Mouse (Mus musculus) E14TG2a.4 (cell line): ENCODE results near the gene Ddx31.

ENCODE experiments used
- H3K27me3 ChIP-seq: 2 replicates; pipeline ENCODE4 v1.6.1; 2014; ENCODE audit warnings: low read length, control low read depth; ENCODE audit not compliant: insufficient read depth
- H3K36me3 ChIP-seq: 2 replicates; pipeline ENCODE4 v1.6.1; 2014; ENCODE audit warnings: low read length, control low read depth; ENCODE audit not compliant: insufficient read depth
- H3K4me1 ChIP-seq: replicated peaks from 2 replicates; pipeline ENCODE4 v1.6.1; 2014; ENCODE audit warnings: low read depth, low read length, control low read depth
- H3K4me3 ChIP-seq: replicated peaks from 2 replicates; pipeline ENCODE4 v1.5.1; 2014; ENCODE audit warnings: mild to moderate bottlenecking, low read length
- H3K9me3 ChIP-seq: 2 replicates; pipeline ENCODE4 v1.6.1; 2014; ENCODE audit warnings: low read length, control low read depth
- CTCF ChIP-seq: conservative IDR thresholded peaks from 2 replicates; pipeline ENCODE4 v1.5.1; 2014; ENCODE audit warnings: low read length
- NANOG ChIP-seq: IDR thresholded peaks from 2 replicates; pipeline ENCODE4 v1.6.1; 2014; ENCODE audit warnings: borderline replicate concordance, low read length, mixed read lengths
- POU5F1 ChIP-seq: IDR thresholded peaks from 2 replicates; pipeline ENCODE4 v1.6.1; 2014; ENCODE audit warnings: low read length, borderline replicate concordance

Gene Ddx31

DNA sequence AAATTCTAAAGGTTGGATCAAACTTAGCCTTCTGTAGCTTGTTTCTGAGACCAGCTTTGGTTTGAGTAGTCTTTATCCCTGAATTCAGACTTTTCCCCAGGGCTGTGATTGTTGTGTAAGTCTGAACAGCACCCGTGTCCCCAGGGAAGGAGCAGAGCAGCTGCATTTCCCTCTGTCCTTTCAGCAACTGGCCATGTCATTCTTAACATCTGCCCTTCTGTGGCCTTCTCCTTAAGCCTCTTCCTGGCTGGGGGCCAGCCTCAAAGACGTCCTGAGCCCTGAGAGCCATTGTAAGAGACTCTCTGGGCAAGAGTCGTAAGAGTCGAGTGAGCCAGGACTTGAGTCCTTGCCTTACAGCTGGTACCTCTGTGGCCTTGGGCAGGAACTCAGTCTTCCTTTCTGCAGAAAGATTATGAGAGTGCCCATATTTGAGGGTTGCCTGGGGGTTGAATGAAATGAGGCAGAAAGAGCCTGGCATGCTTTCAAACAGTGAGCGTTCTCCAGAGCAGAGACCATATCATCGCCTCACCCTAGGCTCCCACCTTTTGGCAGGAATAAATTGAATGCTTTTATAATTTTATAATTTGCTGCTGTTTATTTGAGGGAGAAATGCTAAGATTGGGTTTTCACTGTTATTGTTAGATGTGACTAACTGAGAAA lies 42.8 kb downstream of the Ddx31 start:
- no peaks in the 10 kb centered on the region for H3K27me3 ChIP-seq
- TF ChIP-seq NANOG = no peak
- TF ChIP-seq POU5F1 = no peak
- no peak for TF ChIP-seq CTCF
- H3K4me3 ChIP-seq = no peak overlapping the region
- no peaks in the 10 kb centered on the region for H3K9me3 ChIP-seq
- peaks cover 91% of the 10 kb centered on the region for H3K36me3 ChIP-seq
- no peaks in the 10 kb centered on the region for H3K4me1 ChIP-seq

GRCm38 (mm10) chr2:28884914-28885313 lies 44.7 kb downstream of the Ddx31 start:
- Histone ChIP-seq H3K4me1 (no peaks in the 10 kb centered on the region), H3K9me3 (no peaks in the 10 kb centered on the region), H3K27me3 (no peaks in the 10 kb centered on the region), H3K36me3 (peaks cover 94% of the 10 kb centered on the region), H3K4me3 (no peak overlapping the region)
- TF ChIP-seq POU5F1 (no peak), CTCF (no peak), NANOG (no peak)

DNA sequence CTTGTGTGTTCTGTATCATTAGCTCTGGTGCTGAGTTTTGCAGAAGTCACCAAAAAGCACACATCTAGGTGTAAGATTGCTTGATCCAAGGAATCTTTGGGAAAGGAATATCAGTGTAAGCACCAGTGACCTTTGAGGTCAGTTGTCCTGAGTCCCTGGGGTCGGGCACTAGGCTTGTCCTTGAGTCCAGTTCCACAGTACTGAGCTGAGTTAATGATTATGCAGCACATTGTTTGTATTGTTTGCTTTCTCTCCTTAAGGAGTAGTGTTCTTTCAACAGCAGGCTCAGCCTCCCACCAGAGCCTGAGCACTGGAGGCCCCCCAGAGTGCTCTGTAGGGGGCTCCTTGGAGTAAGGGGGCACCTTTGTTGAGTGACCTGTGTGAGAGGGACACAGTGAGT lies 52.6 kb downstream of the Ddx31 start:
- TF ChIP-seq CTCF = no peak
- TF ChIP-seq POU5F1 = no peak
- TF ChIP-seq NANOG = no peak
- Histone ChIP-seq H3K4me3 (no peak overlapping the region), H3K9me3 (no peaks in the 10 kb centered on the region), H3K4me1 (no peaks in the 10 kb centered on the region), H3K36me3 (peaks cover 99% of the 10 kb centered on the region), H3K27me3 (no peaks in the 10 kb centered on the region)

- peaks cover 99% of the 10 kb centered on the region for H3K36me3 ChIP-seq
- H3K4me3 ChIP-seq = no peak overlapping the region
- TF ChIP-seq NANOG (no peak), POU5F1 (no peak), CTCF (no peak)
- no peaks in the 10 kb centered on the region for H3K9me3 ChIP-seq
- no peaks in the 10 kb centered on the region for H3K4me1 ChIP-seq
- H3K27me3 ChIP-seq = no peaks in the 10 kb centered on the region
These were observed 53.3 kb downstream of the Ddx31 start for GRCm38 (mm10) chr2:28893526-28893925.

DNA sequence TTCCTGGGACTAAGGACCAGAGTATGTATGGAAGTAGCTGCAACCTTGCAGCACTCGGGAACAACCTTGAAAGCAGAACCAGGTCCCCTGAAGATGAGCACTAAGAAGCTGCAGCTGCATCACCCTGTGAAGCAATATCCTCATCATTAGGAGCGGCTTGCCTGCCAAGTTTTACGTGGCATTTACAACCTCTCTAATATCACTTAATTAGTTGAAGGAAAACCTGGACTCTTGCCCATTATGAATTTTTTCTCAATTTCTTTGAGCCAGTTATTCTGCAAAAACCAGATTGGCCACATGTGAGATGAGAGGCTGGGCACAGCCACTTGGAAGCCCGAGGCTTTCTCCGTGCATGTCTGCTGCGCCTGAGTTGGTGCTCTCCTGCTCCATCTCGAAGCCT lies 55.7 kb downstream of the Ddx31 start:
- H3K9me3 ChIP-seq = no peaks in the 10 kb centered on the region
- no peak overlapping the region for H3K4me3 ChIP-seq
- H3K4me1 ChIP-seq = no peaks in the 10 kb centered on the region
- peaks cover 98% of the 10 kb centered on the region for H3K36me3 ChIP-seq
- H3K27me3 ChIP-seq = no peaks in the 10 kb centered on the region
- TF ChIP-seq POU5F1 (no peak), CTCF (no peak), NANOG (no peak)

DNA sequence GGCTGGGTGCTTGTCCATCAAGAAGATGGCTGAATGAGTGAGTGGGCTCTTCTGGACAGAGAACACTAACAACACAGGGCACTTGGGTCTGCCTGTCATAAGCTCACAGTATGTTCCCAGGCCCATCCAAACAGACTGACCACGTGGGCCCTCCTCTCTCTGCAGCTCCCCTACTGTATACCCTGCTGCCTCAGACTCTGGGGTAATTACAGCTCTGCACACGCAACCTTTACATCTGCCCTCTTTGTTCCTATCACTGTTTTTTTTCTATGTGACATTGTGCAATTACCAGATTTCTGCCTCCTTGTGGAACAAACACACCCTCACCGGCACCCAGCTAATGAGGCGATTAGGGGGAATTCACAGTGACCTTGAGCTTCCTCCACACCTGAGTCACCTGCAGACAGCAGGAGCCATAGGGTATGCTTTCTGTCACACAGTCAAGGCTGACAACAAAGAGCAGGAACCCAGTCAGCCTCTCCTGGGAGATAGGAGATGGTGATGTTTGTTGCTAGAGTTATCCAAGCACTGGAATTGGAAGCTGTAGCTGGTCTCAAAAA lies 57.2 kb downstream of the Ddx31 start:
- H3K4me1 ChIP-seq = no peaks in the 10 kb centered on the region
- no peaks in the 10 kb centered on the region for H3K9me3 ChIP-seq
- peaks cover 99% of the 10 kb centered on the region for H3K36me3 ChIP-seq
- H3K4me3 ChIP-seq = no peak overlapping the region
- no peaks in the 10 kb centered on the region for H3K27me3 ChIP-seq
- TF ChIP-seq POU5F1 (no peak), NANOG (no peak)

GRCm38 (mm10) chr2:28902291-28902690 lies 62.1 kb downstream of the Ddx31 start:
- Histone ChIP-seq H3K4me1 (peaks cover 8% of the 10 kb centered on the region), H3K4me3 (no peak overlapping the region), H3K36me3 (peaks cover 94% of the 10 kb centered on the region), H3K27me3 (0 out of 2 replicates have a peak, but pooled peaks cover 3% of the 10 kb centered on the region), H3K9me3 (no peaks in the 10 kb centered on the region)
- TF ChIP-seq CTCF = no peak
- TF ChIP-seq NANOG = no peak
- no peak for TF ChIP-seq POU5F1

- TF ChIP-seq NANOG (no peak), POU5F1 (no peak), CTCF (no peak)
- H3K4me3 ChIP-seq = no peak overlapping the region
- peaks cover 10% of the 10 kb centered on the region for H3K27me3 ChIP-seq
- H3K9me3 ChIP-seq = no peaks in the 10 kb centered on the region
- H3K4me1 ChIP-seq = peaks cover 22% of the 10 kb centered on the region
- H3K36me3 ChIP-seq = peaks cover 78% of the 10 kb centered on the region
These were observed 63.7 kb downstream of the Ddx31 start for GRCm38 (mm10) chr2:28903871-28904270.

DNA sequence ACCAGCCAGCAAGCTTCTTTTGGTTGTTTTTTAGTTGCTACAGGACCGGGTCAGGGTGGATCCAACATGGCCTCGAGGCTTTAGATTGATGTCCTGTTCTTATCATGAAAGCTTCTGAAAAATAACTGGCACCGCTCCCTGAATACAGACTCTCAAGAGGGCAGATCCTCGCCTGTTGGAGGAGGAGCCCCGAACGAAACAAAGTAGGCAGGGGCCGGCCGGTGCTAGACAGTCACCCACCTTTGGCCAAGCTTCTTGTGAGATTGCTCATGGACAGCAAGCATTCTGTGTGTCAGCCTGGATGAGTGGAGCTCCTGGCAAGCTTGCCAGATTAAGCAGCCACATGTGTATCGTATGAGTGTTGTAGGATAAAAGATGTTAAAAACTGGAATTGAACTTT lies 64.6 kb downstream of the Ddx31 start:
- peaks cover 30% of the 10 kb centered on the region for H3K4me1 ChIP-seq
- H3K27me3 ChIP-seq = peaks cover 20% of the 10 kb centered on the region
- H3K4me3 ChIP-seq = no peak overlapping the region
- no peak for TF ChIP-seq NANOG
- no peaks in the 10 kb centered on the region for H3K9me3 ChIP-seq
- H3K36me3 ChIP-seq = peaks cover 70% of the 10 kb centered on the region
